ENCODE assay signal across 17 mouse cellular contexts in genomic region chr1:133408321-133408720, GRCm38 (mm10). TPM values are rescaled to one million over a fixed set of nuclear protein-coding genes. Genes with fewer than 3 reads are reported as not detected.
DNase-seq lines count a peak whose midpoint lies in the region; ATAC-seq and TF ChIP-seq lines count a peak whose summit lies in the region.
"Had no signal": no experiment of that assay in that cellular context is flagged by ENCODE, and none has a peak within 500 bp of the region (broad histone marks: within the 10 kb centered on the region; RNA-seq: fewer than 3 reads in every experiment).

No protein-coding gene starts in this region.

- no peaks in the 10 kb centered on the region for H3K9me3 ChIP-seq in heart, embryonic 10.5 days
- H3K9me3 ChIP-seq in kidney, postnatal 0 days (replicated peaks; ENCODE audit: low read length): no peaks in the 10 kb centered on the region
- no peaks in the 10 kb centered on the region for H3K9me3 ChIP-seq in embryonic facial prominence, embryonic 10.5 days
- H3K9me3 ChIP-seq in liver, embryonic 12.5 days (replicated peaks): no peaks in the 10 kb centered on the region

- no peak for DNase-seq in heart, embryonic 10.5 days (ENCODE audit: low spot score)
- no peak for DNase-seq in heart, postnatal 14 days
- DNase-seq in kidney, postnatal 0 days (ENCODE audit: low spot score): no peak
- no peak for DNase-seq in kidney, adult 9 months
- DNase-seq in embryonic facial prominence, embryonic 10.5 days (ENCODE audit: low spot score): no peak
- DNase-seq in retina, postnatal 1 day: no peak
- DNase-seq in adrenal gland, adult 8-10 months: no peak
- DNase-seq: B cell, adult 2 months; cerebellum, postnatal 25 days; gastrocnemius, postnatal 36 days; kidney, postnatal 36 days; lung, embryonic 14.5 days; right cerebral cortex, postnatal 14 days had no signal

- TF ChIP-seq CTCF in kidney, postnatal 0 days (IDR thresholded peaks at IDR 0.05; ENCODE audit: low read depth): no peak

- H3K9ac ChIP-seq in kidney, postnatal 0 days (ENCODE audit: low read depth, low read length): 0 out of 2 replicates have a peak overlapping the region, but pooled peaks have one; percentile 1
- H3K9ac ChIP-seq in liver, embryonic 12.5 days: no peak overlapping the region
- H3K9ac ChIP-seq: lung, embryonic 14.5 days had no signal

- no peaks in the 10 kb centered on the region for H3K27me3 ChIP-seq in heart, embryonic 10.5 days (ENCODE audit: insufficient read depth, poor library complexity, severe bottlenecking)
- no peaks in the 10 kb centered on the region for H3K27me3 ChIP-seq in kidney, postnatal 0 days (ENCODE audit: insufficient read depth, low read length)
- no peaks in the 10 kb centered on the region for H3K27me3 ChIP-seq in embryonic facial prominence, embryonic 10.5 days (replicated peaks; ENCODE audit: low read depth, poor library complexity, severe bottlenecking)
- H3K27me3 ChIP-seq in liver, embryonic 12.5 days (replicated peaks): no peaks in the 10 kb centered on the region

- peak overlapping the region; percentile 73 for H3K27ac ChIP-seq in heart, embryonic 10.5 days
- peak overlapping the region; percentile 65 for H3K27ac ChIP-seq in kidney, postnatal 0 days
- peak overlapping the region; percentile 82 for H3K27ac ChIP-seq in embryonic facial prominence, embryonic 10.5 days (replicated peaks)
- 0 out of 2 replicates have a peak overlapping the region, but pooled peaks have one; percentile 18 for H3K27ac ChIP-seq in liver, embryonic 12.5 days

- ATAC-seq in kidney, postnatal 0 days (replicated peaks; ENCODE audit: low FRiP score, low read depth): no peak
- ATAC-seq in liver, embryonic 12.5 days: no peak

- WGBS in heart, embryonic 10.5 days: 49% methylated on average over 9 of the region's 9 CpGs
- 38% methylated on average over 9 of the region's 9 CpGs for WGBS in kidney, postnatal 0 days
- 22% methylated on average over 9 of the region's 9 CpGs for WGBS in embryonic facial prominence, embryonic 10.5 days
- WGBS in liver, embryonic 12.5 days (ENCODE audit: insufficient replicate concordance): 69% methylated on average over 9 of the region's 9 CpGs

- H3K36me3 ChIP-seq in heart, embryonic 10.5 days: 0 out of 2 replicates have a peak, but pooled peaks cover 2% of the 10 kb centered on the region
- no peaks in the 10 kb centered on the region for H3K36me3 ChIP-seq in kidney, postnatal 0 days (ENCODE audit: insufficient read depth, low read length)
- H3K36me3 ChIP-seq in embryonic facial prominence, embryonic 10.5 days (replicated peaks): peaks cover 11% of the 10 kb centered on the region; the same call in 1 of the 2 replicates
- 0 out of 2 replicates have a peak, but pooled peaks cover 3% of the 10 kb centered on the region for H3K36me3 ChIP-seq in liver, embryonic 12.5 days

- H3K4me3 ChIP-seq in heart, embryonic 10.5 days: no peak overlapping the region
- H3K4me3 ChIP-seq in kidney, postnatal 0 days (replicated peaks; ENCODE audit: low read depth, low read length): no peak overlapping the region
- H3K4me3 ChIP-seq in embryonic facial prominence, embryonic 10.5 days: peak overlapping the region; percentile 44; the same call in 1 of the 2 replicates
- H3K4me3 ChIP-seq in liver, embryonic 12.5 days: no peak overlapping the region

- no peak overlapping the region for H3K4me2 ChIP-seq in kidney, postnatal 0 days (ENCODE audit: low read length)
- H3K4me2 ChIP-seq in liver, embryonic 12.5 days: peak overlapping the region; percentile 21
- H3K4me2 ChIP-seq: lung, embryonic 14.5 days had no signal

- peaks cover 56% of the 10 kb centered on the region for H3K4me1 ChIP-seq in heart, embryonic 10.5 days
- peaks cover 42% of the 10 kb centered on the region for H3K4me1 ChIP-seq in kidney, postnatal 0 days (replicated peaks; ENCODE audit: insufficient read depth, low read length)
- peaks cover 70% of the 10 kb centered on the region for H3K4me1 ChIP-seq in embryonic facial prominence, embryonic 10.5 days
- H3K4me1 ChIP-seq in liver, embryonic 12.5 days: peaks cover 12% of the 10 kb centered on the region; the same call in 1 of the 2 replicates

- intact Hi-C loops in heart, postnatal 14 days (cut with DNase I): no loop called here

RNA-seq across cellular contexts. Expression of gene Sox13, which starts 15.9 kb away (rescaled TPM):
- polyA plus RNA-seq in heart, embryonic 10.5 days (2016; fragmentation: Nextera tagmentation; extraction: Ambion mirVana): 4.2 and 8.5 TPM in 2 replicates
- total RNA-seq in heart, postnatal 14 days (2021): 10 to 100 TPM; 22.3 to 23.9 TPM
- 12.0 and 13.7 TPM in 2 replicates for polyA plus RNA-seq in kidney, postnatal 0 days (2015; fragmentation: Nextera tagmentation; extraction: Ambion mirVana)
- polyA plus RNA-seq in embryonic facial prominence, embryonic 10.5 days (2016; fragmentation: Nextera tagmentation; extraction: Ambion mirVana): 12.1 and 18.1 TPM in 2 replicates
- 3.4 and 3.7 TPM in 2 replicates for polyA plus RNA-seq in liver, embryonic 12.5 days (2016; fragmentation: Nextera tagmentation; extraction: Ambion mirVana)
- 10 to 100 TPM; 14.7 to 25.2 (median 18.0) TPM for total RNA-seq in adrenal gland, adult 8-10 months (2022)

RNA-seq across cellular contexts. Expression of gene Etnk2, which starts 44.9 kb away (rescaled TPM):
- 1.5 and 2.1 TPM in 2 replicates for polyA plus RNA-seq in heart, embryonic 10.5 days (2016; fragmentation: Nextera tagmentation; extraction: Ambion mirVana)
- total RNA-seq in heart, postnatal 14 days (2021): under 1 TPM; 0.49 to 0.67 TPM
- polyA plus RNA-seq in kidney, postnatal 0 days (2015; fragmentation: Nextera tagmentation; extraction: Ambion mirVana): 4.4 and 5.1 TPM in 2 replicates
- 2.6 and 3.3 TPM in 2 replicates for polyA plus RNA-seq in embryonic facial prominence, embryonic 10.5 days (2016; fragmentation: Nextera tagmentation; extraction: Ambion mirVana)
- 4.0 and 4.1 TPM in 2 replicates for polyA plus RNA-seq in liver, embryonic 12.5 days (2016; fragmentation: Nextera tagmentation; extraction: Ambion mirVana)
- total RNA-seq in adrenal gland, adult 8-10 months (2022): 10 to 100 TPM in 2 of 4 experiments, 1 to 10 TPM in 2; 6.0 to 34.7 (median 13.4) TPM
- total RNA-seq: megakaryocyte progenitor cell, adult 5-6 weeks had no signal

RNA-seq across cellular contexts. Expression of gene Ren1, which starts 58.0 kb away (rescaled TPM):
- 0.11 and 0.34 TPM in 2 replicates for polyA plus RNA-seq in heart, embryonic 10.5 days (2016; fragmentation: Nextera tagmentation; extraction: Ambion mirVana)
- under 1 TPM in 1 of 2 experiments, not detected in 1; 0.24 TPM for total RNA-seq in heart, postnatal 14 days (2021)
- polyA plus RNA-seq in kidney, postnatal 0 days (2015; fragmentation: Nextera tagmentation; extraction: Ambion mirVana): 463 and 484 TPM in 2 replicates
- 0.13 TPM in 1 of 2 replicates, not detected in the other for polyA plus RNA-seq in embryonic facial prominence, embryonic 10.5 days (2016; fragmentation: Nextera tagmentation; extraction: Ambion mirVana)
- polyA plus RNA-seq in liver, embryonic 12.5 days (2016; fragmentation: Nextera tagmentation; extraction: Ambion mirVana): 0.29 and 0.39 TPM in 2 replicates
- 1 to 10 TPM in 3 of 4 experiments, under 1 TPM in 1; 0.97 to 5.8 (median 4.7) TPM for total RNA-seq in adrenal gland, adult 8-10 months (2022)
- total RNA-seq: gastrocnemius, postnatal 36 days; left cerebral cortex, postnatal 14 days; megakaryocyte progenitor cell, adult 5-6 weeks had no signal
- polyA plus RNA-seq: frontal cortex, adult 2 months had no signal

Comparison
In these comparisons a context has a peak if more than half of its experiments do, and no peak if none do; other contexts are left out.
1. H3K27ac ChIP-seq: peak in every context shown above with its lines; median percentile 82 in embryonic facial prominence, embryonic 10.5 days; 73 in heart, embryonic 10.5 days; 65 in kidney, postnatal 0 days; 18 in liver, embryonic 12.5 days.
2. RNA of gene Ren1, which starts 58.0 kb away (polyA plus RNA-seq): 463 to 484 TPM in kidney, postnatal 0 days; 0.29 to 0.39 TPM in liver, embryonic 12.5 days, 0.11 to 0.34 TPM in heart, embryonic 10.5 days and 0.13 TPM in embryonic facial prominence, embryonic 10.5 days; every median in the first group is over 100 times any median in the second.